Mouse (Mus musculus): ENCODE measurements around the gene Reep6. TPM values are rescaled to one million over a fixed set of nuclear protein-coding genes. Genes with fewer than 3 reads are reported as not detected.
A peak's percentile ranks its signal among the peaks of the same experiment; 100 is the strongest.

The Reep6 gene
- polyA plus RNA-seq, 1 experiment: 17.6 TPM

DNA sequence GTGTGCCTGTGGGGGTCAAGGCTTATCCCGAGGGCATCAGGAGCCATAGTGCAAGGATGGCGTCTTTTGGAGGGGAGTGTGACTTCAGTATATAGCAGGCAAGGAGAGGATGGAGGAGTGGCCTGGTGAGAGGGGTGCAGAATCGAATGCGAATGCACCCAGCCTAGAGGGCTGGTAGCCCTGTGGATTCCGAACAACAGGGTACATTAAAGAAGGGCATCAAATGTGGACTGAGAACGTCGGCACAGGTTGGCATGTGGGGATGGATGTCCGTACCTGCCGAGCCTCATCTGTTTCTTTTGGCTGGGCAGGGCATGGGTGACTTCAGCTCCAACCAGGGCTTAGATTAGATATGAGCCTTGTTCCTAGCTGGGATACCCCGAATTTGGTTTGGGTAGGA lies 29.9 kb upstream of the Reep6 start:
- Histone ChIP-seq H3K27ac (ENCODE audit: insufficient read depth, low read length) (no peak overlapping the region), H3K27me3 (ENCODE audit: control insufficient read depth, insufficient read depth, low read length, poor library complexity, severe bottlenecking) (no peaks in the 10 kb centered on the region), H3K4me1 (ENCODE audit: control insufficient read depth, insufficient read depth, low read length) (peaks cover 3% of the 10 kb centered on the region), H3K4me3 (ENCODE audit: low read depth, low read length) (no peak overlapping the region), H3K9ac (ENCODE audit: low read depth, poor library complexity, severe bottlenecking) (no peak overlapping the region), H3K36me3 (ENCODE audit: control insufficient read depth, insufficient read depth, low read length, poor library complexity, severe bottlenecking) (peaks cover 2% of the 10 kb centered on the region), H3K9me3 (replicated peaks; ENCODE audit: control insufficient read depth, insufficient read depth, low read length, poor library complexity, severe bottlenecking) (no peaks in the 10 kb centered on the region)
- TF ChIP-seq EP300 (IDR thresholded peaks at IDR 0.05; ENCODE audit: insufficient read depth, low read depth, low read length) (no peak), CTCF (IDR thresholded peaks at IDR 0.05; ENCODE audit: low read depth, low read length) (no peak), POLR2A (IDR thresholded peaks at IDR 0.05; ENCODE audit: insufficient read depth, low read length) (no peak)

DNA sequence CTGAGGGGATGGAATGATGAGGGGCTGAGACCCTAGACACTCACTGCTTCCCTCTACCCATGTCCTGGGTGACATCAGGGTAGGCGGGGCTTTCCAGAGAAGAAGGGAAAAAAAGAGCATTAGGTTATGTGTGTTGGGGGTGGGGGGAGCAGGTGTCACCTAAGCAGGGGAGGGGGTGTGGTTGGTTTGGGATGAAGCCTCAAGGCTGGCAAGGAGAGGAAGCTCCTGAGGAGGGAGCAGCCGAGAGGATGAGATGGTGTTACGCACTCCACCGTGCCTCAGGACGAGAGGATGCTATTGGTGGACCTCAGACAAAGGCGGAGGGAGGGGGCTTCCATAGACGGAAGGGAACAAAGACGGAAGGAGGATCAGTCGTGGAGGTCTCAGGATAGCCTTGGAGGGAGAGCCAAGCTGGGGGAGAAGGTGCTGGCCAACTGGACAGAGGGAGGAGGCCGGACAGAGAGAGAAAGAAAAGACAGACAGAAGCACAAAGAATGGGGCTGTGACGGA lies 29.0 kb upstream of the Reep6 start:
- Histone ChIP-seq H3K27me3 (ENCODE audit: control insufficient read depth, insufficient read depth, low read length, poor library complexity, severe bottlenecking) (no peaks in the 10 kb centered on the region), H3K9me3 (replicated peaks; ENCODE audit: control insufficient read depth, insufficient read depth, low read length, poor library complexity, severe bottlenecking) (no peaks in the 10 kb centered on the region), H3K9ac (ENCODE audit: low read depth, poor library complexity, severe bottlenecking) (no peak overlapping the region), H3K4me1 (ENCODE audit: control insufficient read depth, insufficient read depth, low read length) (peaks cover 2% of the 10 kb centered on the region), H3K27ac (ENCODE audit: insufficient read depth, low read length) (no peak overlapping the region), H3K4me3 (ENCODE audit: low read depth, low read length) (no peak overlapping the region), H3K36me3 (ENCODE audit: control insufficient read depth, insufficient read depth, low read length, poor library complexity, severe bottlenecking) (no peaks in the 10 kb centered on the region)
- no peak for TF ChIP-seq EP300 (IDR thresholded peaks at IDR 0.05; ENCODE audit: insufficient read depth, low read depth, low read length)
- no peak for TF ChIP-seq POLR2A (IDR thresholded peaks at IDR 0.05; ENCODE audit: insufficient read depth, low read length)
- no peak for TF ChIP-seq CTCF (IDR thresholded peaks at IDR 0.05; ENCODE audit: low read depth, low read length)

DNA sequence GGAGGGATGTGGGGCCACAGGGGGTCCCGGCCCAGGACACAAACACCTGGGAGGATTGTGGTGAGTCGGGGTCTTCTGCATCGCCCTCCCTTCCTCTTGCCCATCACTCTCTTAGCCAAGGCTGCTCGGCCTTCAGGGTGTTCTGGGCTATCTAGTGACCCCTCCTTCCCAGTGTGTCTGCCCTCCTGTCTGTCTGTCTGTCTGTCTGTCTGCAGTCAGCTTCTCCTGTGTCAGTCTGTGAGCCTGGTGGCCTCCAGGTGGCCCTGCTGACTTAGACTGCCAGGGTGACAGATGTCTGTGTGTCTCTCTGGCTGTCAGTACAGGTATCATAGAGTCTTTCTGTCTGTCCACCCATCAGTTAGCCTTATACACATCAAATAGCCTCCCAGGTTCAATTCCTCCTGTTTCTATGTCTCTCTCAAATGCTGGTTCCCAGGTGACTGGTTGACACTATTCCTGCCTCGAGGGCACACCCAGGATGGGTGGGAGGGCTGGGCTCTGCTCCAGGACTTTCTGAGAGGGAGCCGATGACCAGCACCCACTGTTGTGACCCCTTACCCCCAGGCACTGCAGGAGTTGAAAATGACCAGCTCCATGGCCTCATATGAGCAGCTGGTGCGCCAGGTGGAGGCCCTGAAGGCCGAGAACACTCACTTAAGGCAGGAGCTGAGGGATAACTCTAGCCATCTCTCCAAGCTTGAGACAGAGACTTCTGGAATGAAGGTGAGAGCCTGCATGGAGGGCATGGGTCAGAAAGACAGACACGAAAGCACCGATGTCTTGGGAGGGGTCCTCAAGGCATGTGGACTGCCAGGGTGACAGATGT lies 28.3 kb upstream of the Reep6 start:
- Histone ChIP-seq H3K4me3 (ENCODE audit: low read depth, low read length) (no peak overlapping the region), H3K36me3 (ENCODE audit: control insufficient read depth, insufficient read depth, low read length, poor library complexity, severe bottlenecking) (no peaks in the 10 kb centered on the region), H3K9ac (ENCODE audit: low read depth, poor library complexity, severe bottlenecking) (no peak overlapping the region), H3K27ac (ENCODE audit: insufficient read depth, low read length) (no peak overlapping the region), H3K4me1 (ENCODE audit: control insufficient read depth, insufficient read depth, low read length) (peaks cover 2% of the 10 kb centered on the region), H3K27me3 (ENCODE audit: control insufficient read depth, insufficient read depth, low read length, poor library complexity, severe bottlenecking) (no peaks in the 10 kb centered on the region), H3K9me3 (replicated peaks; ENCODE audit: control insufficient read depth, insufficient read depth, low read length, poor library complexity, severe bottlenecking) (no peaks in the 10 kb centered on the region)
- no peak for TF ChIP-seq CTCF (IDR thresholded peaks at IDR 0.05; ENCODE audit: low read depth, low read length)
- TF ChIP-seq EP300 (IDR thresholded peaks at IDR 0.05; ENCODE audit: insufficient read depth, low read depth, low read length): no peak
- TF ChIP-seq POLR2A (IDR thresholded peaks at IDR 0.05; ENCODE audit: insufficient read depth, low read length): no peak

- no peak overlapping the region for H3K4me3 ChIP-seq (ENCODE audit: low read depth, low read length)
- H3K9ac ChIP-seq (ENCODE audit: low read depth, poor library complexity, severe bottlenecking): no peak overlapping the region
- TF ChIP-seq EP300 (IDR thresholded peaks at IDR 0.05; ENCODE audit: insufficient read depth, low read depth, low read length) (no peak), POLR2A (IDR thresholded peaks at IDR 0.05; ENCODE audit: insufficient read depth, low read length) (no peak), CTCF (IDR thresholded peaks at IDR 0.05; ENCODE audit: low read depth, low read length) (no peak)
- H3K27me3 ChIP-seq (ENCODE audit: control insufficient read depth, insufficient read depth, low read length, poor library complexity, severe bottlenecking): no peaks in the 10 kb centered on the region
- H3K27ac ChIP-seq (ENCODE audit: insufficient read depth, low read length): no peak overlapping the region
- H3K36me3 ChIP-seq (ENCODE audit: control insufficient read depth, insufficient read depth, low read length, poor library complexity, severe bottlenecking): no peaks in the 10 kb centered on the region
- peaks cover 2% of the 10 kb centered on the region for H3K4me1 ChIP-seq (ENCODE audit: control insufficient read depth, insufficient read depth, low read length)
- no peaks in the 10 kb centered on the region for H3K9me3 ChIP-seq (replicated peaks; ENCODE audit: control insufficient read depth, insufficient read depth, low read length, poor library complexity, severe bottlenecking)
Observed at GRCm38 (mm10) chr10:80302082-80302355, 27.7 kb upstream of the Reep6 start.

- Histone ChIP-seq H3K36me3 (ENCODE audit: control insufficient read depth, insufficient read depth, low read length, poor library complexity, severe bottlenecking) (no peaks in the 10 kb centered on the region), H3K4me1 (ENCODE audit: control insufficient read depth, insufficient read depth, low read length) (peaks cover 2% of the 10 kb centered on the region), H3K9ac (ENCODE audit: low read depth, poor library complexity, severe bottlenecking) (no peak overlapping the region), H3K9me3 (replicated peaks; ENCODE audit: control insufficient read depth, insufficient read depth, low read length, poor library complexity, severe bottlenecking) (no peaks in the 10 kb centered on the region), H3K27me3 (ENCODE audit: control insufficient read depth, insufficient read depth, low read length, poor library complexity, severe bottlenecking) (no peaks in the 10 kb centered on the region), H3K27ac (ENCODE audit: insufficient read depth, low read length) (no peak overlapping the region), H3K4me3 (ENCODE audit: low read depth, low read length) (no peak overlapping the region)
- no peak for TF ChIP-seq EP300 (IDR thresholded peaks at IDR 0.05; ENCODE audit: insufficient read depth, low read depth, low read length)
- TF ChIP-seq CTCF (IDR thresholded peaks at IDR 0.05; ENCODE audit: low read depth, low read length): no peak
- no peak for TF ChIP-seq POLR2A (IDR thresholded peaks at IDR 0.05; ENCODE audit: insufficient read depth, low read length)
Observed at GRCm38 (mm10) chr10:80302471-80302881, 27.3 kb upstream of the Reep6 start.

- H3K9ac ChIP-seq (ENCODE audit: low read depth, poor library complexity, severe bottlenecking): peak overlapping the region; percentile 32
- TF ChIP-seq EP300 (IDR thresholded peaks at IDR 0.05; ENCODE audit: insufficient read depth, low read depth, low read length): no peak
- TF ChIP-seq POLR2A (IDR thresholded peaks at IDR 0.05; ENCODE audit: insufficient read depth, low read length): no peak
- no peak for TF ChIP-seq CTCF (IDR thresholded peaks at IDR 0.05; ENCODE audit: low read depth, low read length)
- H3K4me3 ChIP-seq (ENCODE audit: low read depth, low read length): peak overlapping the region; percentile 77
- H3K4me1 ChIP-seq (ENCODE audit: control insufficient read depth, insufficient read depth, low read length): no peaks in the 10 kb centered on the region
- no peaks in the 10 kb centered on the region for H3K27me3 ChIP-seq (ENCODE audit: control insufficient read depth, insufficient read depth, low read length, poor library complexity, severe bottlenecking)
- no peaks in the 10 kb centered on the region for H3K9me3 ChIP-seq (replicated peaks; ENCODE audit: control insufficient read depth, insufficient read depth, low read length, poor library complexity, severe bottlenecking)
- no peaks in the 10 kb centered on the region for H3K36me3 ChIP-seq (ENCODE audit: control insufficient read depth, insufficient read depth, low read length, poor library complexity, severe bottlenecking)
- no peak overlapping the region for H3K27ac ChIP-seq (ENCODE audit: insufficient read depth, low read length)
Observed at GRCm38 (mm10) chr10:80304458-80304857, 25.3 kb upstream of the Reep6 start.
